Mouse (Mus musculus) stomach, postnatal 0 days (tissue): ENCODE data around the gene Creb3l2.

Experiments
- CTCF ChIP-seq: IDR thresholded peaks from 2 replicates; pipeline ENCODE4 v1.5.1; 2016; ENCODE audit warnings: antibody characterized with exemption, low read depth, mild to moderate bottlenecking, moderate library complexity
- EP300 ChIP-seq: optimal IDR thresholded peaks from 2 replicates; pipeline ENCODE3; 2016; ENCODE audit warnings: antibody characterized with exemption

DNA sequence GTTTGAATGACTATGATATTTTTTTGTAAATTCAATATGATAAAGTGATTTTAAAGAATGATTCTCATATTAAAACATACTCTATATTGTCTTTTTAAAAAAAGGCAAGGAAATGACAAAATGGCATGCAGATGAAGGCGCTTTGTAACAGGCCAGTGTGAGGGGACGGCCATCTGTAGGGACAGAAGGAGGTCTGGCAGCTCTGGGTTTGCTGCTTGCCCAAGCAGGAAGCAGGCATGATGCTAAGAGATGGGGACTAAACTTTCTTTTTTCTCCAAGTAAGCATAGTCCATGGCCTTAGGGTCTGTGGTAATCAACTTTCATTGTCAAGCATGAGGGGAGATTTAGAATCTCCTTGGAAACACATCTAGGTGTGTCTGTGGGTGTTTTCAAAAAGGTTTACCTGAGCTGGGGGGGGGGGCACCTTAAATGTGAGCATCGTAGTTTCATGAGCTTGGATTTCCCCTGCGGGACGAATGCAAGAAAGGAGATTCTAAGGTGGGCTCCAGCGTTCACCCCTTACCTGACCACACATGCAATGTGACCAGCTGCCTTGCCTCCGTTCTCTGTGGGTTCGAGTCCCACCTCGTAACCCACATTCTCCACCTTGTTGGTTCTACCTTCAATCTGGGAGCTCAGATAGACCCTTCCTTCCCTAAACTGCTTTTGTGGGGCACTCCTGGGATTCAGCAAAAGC lies 115.9 kb downstream of the Creb3l2 start:
- TF ChIP-seq CTCF (no peak), EP300 (no peak)
